In the genomic region with DNA sequence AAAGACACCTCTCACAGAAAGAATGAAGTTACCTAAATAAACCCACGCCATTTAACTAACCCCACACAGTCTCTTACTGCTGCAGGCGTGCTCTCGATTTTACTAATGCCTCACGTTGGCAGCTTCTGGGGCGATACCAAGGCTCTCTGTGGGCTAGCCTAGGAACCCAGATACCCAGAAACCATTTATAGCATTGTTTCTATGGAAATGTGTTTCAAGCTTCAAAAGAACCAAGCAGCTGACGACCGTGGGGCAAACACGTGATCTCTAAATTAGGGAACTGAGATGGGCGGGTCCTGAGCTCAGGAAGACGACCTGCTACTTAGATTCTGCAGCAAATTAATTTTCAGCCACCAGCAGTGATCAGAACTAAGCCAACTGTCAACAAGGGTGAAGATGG, we compare ENCODE assay signal across 10 mouse cellular contexts. TPM values are rescaled to one million over a fixed set of nuclear protein-coding genes. Genes with fewer than 3 reads are reported as not detected.
DNase-seq lines count a peak whose midpoint lies in the region; ATAC-seq and TF ChIP-seq lines count a peak whose summit lies in the region.
"Had no signal": no experiment of that assay in that cellular context is flagged by ENCODE, and none has a peak within 500 bp of the region (broad histone marks: within the 10 kb centered on the region; RNA-seq: fewer than 3 reads in every experiment).

No protein-coding gene starts in this region.

- no peak for TF ChIP-seq POLR2A in ES-Bruce4 (IDR thresholded peaks at IDR 0.05; ENCODE audit: insufficient read depth, low read length)

- no peaks in the 10 kb centered on the region for H3K27me3 ChIP-seq in intestine, embryonic 16.5 days (replicated peaks; ENCODE audit: control insufficient read depth, insufficient read depth, low read length)
- no peaks in the 10 kb centered on the region for H3K27me3 ChIP-seq in intestine, embryonic 15.5 days (replicated peaks)
- no peaks in the 10 kb centered on the region for H3K27me3 ChIP-seq in ES-Bruce4 (ENCODE audit: control insufficient read depth, insufficient read depth, low read length, poor library complexity, severe bottlenecking)
- no peaks in the 10 kb centered on the region for H3K27me3 ChIP-seq in midbrain, embryonic 13.5 days

- no peaks in the 10 kb centered on the region for H3K9me3 ChIP-seq in intestine, embryonic 16.5 days (ENCODE audit: control insufficient read depth, low read length)
- no peaks in the 10 kb centered on the region for H3K9me3 ChIP-seq in intestine, embryonic 15.5 days
- no peaks in the 10 kb centered on the region for H3K9me3 ChIP-seq in ES-Bruce4 (replicated peaks; ENCODE audit: control insufficient read depth, insufficient read depth, low read length, poor library complexity, severe bottlenecking)
- H3K9me3 ChIP-seq in midbrain, embryonic 13.5 days, result no peaks in the 10 kb centered on the region

- H3K4me2 ChIP-seq in intestine, embryonic 16.5 days (ENCODE audit: low read depth, low read length), result no peak overlapping the region
- no peak overlapping the region for H3K4me2 ChIP-seq in intestine, embryonic 15.5 days (replicated peaks)
- H3K4me2 ChIP-seq in midbrain, embryonic 13.5 days (replicated peaks), result no peak overlapping the region

- TF ChIP-seq EP300 in ES-Bruce4 (IDR thresholded peaks at IDR 0.05; ENCODE audit: insufficient read depth, low read depth, low read length), result no peak

- no peak overlapping the region for H3K4me3 ChIP-seq in intestine, embryonic 16.5 days (ENCODE audit: low read length)
- no peak overlapping the region for H3K4me3 ChIP-seq in intestine, embryonic 15.5 days (replicated peaks)
- peak overlapping the region; percentile 37 for H3K4me3 ChIP-seq in ES-Bruce4 (ENCODE audit: low read depth, low read length)
- H3K4me3 ChIP-seq in midbrain, embryonic 13.5 days (replicated peaks), result no peak overlapping the region

- no peak overlapping the region for H3K9ac ChIP-seq in intestine, embryonic 16.5 days (ENCODE audit: low read depth, low read length)
- no peak overlapping the region for H3K9ac ChIP-seq in intestine, embryonic 15.5 days
- peak overlapping the region; percentile 37 for H3K9ac ChIP-seq in ES-Bruce4 (ENCODE audit: low read depth, poor library complexity, severe bottlenecking)
- H3K9ac ChIP-seq in midbrain, embryonic 13.5 days (replicated peaks), result no peak overlapping the region

- H3K4me1 ChIP-seq in intestine, embryonic 16.5 days (ENCODE audit: control insufficient read depth, insufficient read depth, low read length), result peaks cover 48% of the 10 kb centered on the region
- peaks cover 44% of the 10 kb centered on the region for H3K4me1 ChIP-seq in intestine, embryonic 15.5 days (replicated peaks)
- H3K4me1 ChIP-seq in ES-Bruce4 (ENCODE audit: control insufficient read depth, insufficient read depth, low read length), result peaks cover 19% of the 10 kb centered on the region
- H3K4me1 ChIP-seq in midbrain, embryonic 13.5 days (replicated peaks), result peaks cover 19% of the 10 kb centered on the region

- peak overlapping the region; percentile 2; the same call in 1 of the 2 replicates for H3K27ac ChIP-seq in intestine, embryonic 16.5 days (ENCODE audit: low read length)
- H3K27ac ChIP-seq in intestine, embryonic 15.5 days, result no peak overlapping the region
- H3K27ac ChIP-seq in ES-Bruce4 (ENCODE audit: insufficient read depth, low read length), result peak overlapping the region; percentile 84
- H3K27ac ChIP-seq in midbrain, embryonic 13.5 days, result no peak overlapping the region

- H3K36me3 ChIP-seq in intestine, embryonic 16.5 days (ENCODE audit: control insufficient read depth, insufficient read depth, low read length), result no peaks in the 10 kb centered on the region
- no peaks in the 10 kb centered on the region; the same call in 1 of the 2 replicates for H3K36me3 ChIP-seq in intestine, embryonic 15.5 days
- no peaks in the 10 kb centered on the region for H3K36me3 ChIP-seq in ES-Bruce4 (ENCODE audit: control insufficient read depth, insufficient read depth, low read length, poor library complexity, severe bottlenecking)
- no peaks in the 10 kb centered on the region for H3K36me3 ChIP-seq in midbrain, embryonic 13.5 days

- TF ChIP-seq CTCF in ES-Bruce4 (IDR thresholded peaks at IDR 0.05; ENCODE audit: low read depth, low read length), result no peak

- 72% methylated on average over 10 of the region's 10 CpGs for WGBS in intestine, embryonic 16.5 days
- 75% methylated on average over 10 of the region's 10 CpGs for WGBS in intestine, embryonic 15.5 days
- WGBS in midbrain, embryonic 13.5 days, result 84% methylated on average over 10 of the region's 10 CpGs

- ATAC-seq in intestine, embryonic 16.5 days, result no peak
- no peak for ATAC-seq in intestine, embryonic 15.5 days
- ATAC-seq in monocyte, adult 5-6 weeks (replicated peaks; ENCODE audit: insufficient number of reproducible peaks, low FRiP score, low TSS enrichment, poor library complexity, severe bottlenecking), result peak; percentile 64
- ATAC-seq in midbrain, embryonic 13.5 days, result no peak

- DNase-seq in induced T-regulatory cell, adult 2 months (ENCODE audit: low read depth), result peak; percentile 80
- no peak for DNase-seq in Muller cell, postnatal 12 days (ENCODE audit: inconsistent ontology term)
- no peak for DNase-seq in right cerebral cortex, postnatal 4 days
- DNase-seq: right cerebral cortex, adult 18-20 months; thymus, postnatal 36 days had no signal

RNA-seq across cellular contexts. Expression of gene Elmsan1, which starts 16.1 kb away (rescaled TPM):
- polyA plus RNA-seq in intestine, embryonic 16.5 days (2015; fragmentation: Nextera tagmentation; extraction: Ambion mirVana), result 6.3 and 6.7 TPM in 2 replicates
- 7.2 and 7.7 TPM in 2 replicates for polyA plus RNA-seq in intestine, embryonic 15.5 days (2015; fragmentation: Nextera tagmentation; extraction: Ambion mirVana)
- polyA plus RNA-seq in ES-Bruce4 (2011; ENCODE audit: insufficient read depth, insufficient read length, low read depth, missing spikeins), result 28.3 and 30.1 TPM in 2 replicates
- total RNA-seq in monocyte, adult 5-6 weeks (2017), result 21.6 to 42.4 TPM (median 28.2 TPM) in 3 replicates
- 3.6 and 5.2 TPM in 2 replicates for polyA plus RNA-seq in midbrain, embryonic 13.5 days (2015; fragmentation: Nextera tagmentation; extraction: Ambion mirVana)

RNA-seq across cellular contexts. Expression of gene Pnma1, which starts 54.3 kb away (rescaled TPM):
- 0.34 and 0.67 TPM in 2 replicates for polyA plus RNA-seq in intestine, embryonic 16.5 days (2015; fragmentation: Nextera tagmentation; extraction: Ambion mirVana)
- polyA plus RNA-seq in intestine, embryonic 15.5 days (2015; fragmentation: Nextera tagmentation; extraction: Ambion mirVana), result 0.59 and 0.63 TPM in 2 replicates
- polyA plus RNA-seq in ES-Bruce4 (2011; ENCODE audit: insufficient read depth, insufficient read length, low read depth, missing spikeins), result 0.38 TPM in 1 of 2 replicates, not detected in the other
- 0.78 to 3.5 TPM in 2 of 3 replicates, not detected in the other for total RNA-seq in monocyte, adult 5-6 weeks (2017)
- polyA plus RNA-seq in midbrain, embryonic 13.5 days (2015; fragmentation: Nextera tagmentation; extraction: Ambion mirVana), result 5.5 and 6.5 TPM in 2 replicates

Comparison
In these comparisons a context has a peak if more than half of its experiments do, and no peak if none do; other contexts are left out.
1. H3K27ac ChIP-seq: peak in intestine, embryonic 16.5 days (single experiment) and ES-Bruce4 (single experiment); none in intestine, embryonic 15.5 days (single experiment) and midbrain, embryonic 13.5 days (single experiment).